Mouse (Mus musculus) bone marrow macrophage, adult 2 months (primary cell): ENCODE measurements around the gene Car4.

ENCODE experiments used
- CTCF ChIP-seq: IDR thresholded peaks from 2 replicates; pipeline ENCODE4 v1.5.1; 2012; ENCODE audit warnings: low read depth, mild to moderate bottlenecking, low read length, moderate library complexity
- POLR2A ChIP-seq: IDR thresholded peaks from 2 replicates; pipeline ENCODE4 v1.6.1; 2012; ENCODE audit warnings: mild to moderate bottlenecking, low read depth, low read length, borderline replicate concordance

GRCm38 (mm10) chr11:84932261-84932660, 25.3 kb upstream of the Car4 start:
- no peak for TF ChIP-seq POLR2A
- TF ChIP-seq CTCF, result no peak
